Mouse (Mus musculus) heart, postnatal 0 days (tissue): ENCODE measurements around the gene Stox2.

Source experiments
- CTCF ChIP-seq: IDR thresholded peaks from 2 replicates; pipeline ENCODE4 v1.5.1; 2016; ENCODE audit warnings: antibody characterized with exemption, control low read depth, low read depth
- EP300 ChIP-seq: IDR thresholded peaks from 2 replicates; pipeline ENCODE4 v1.6.1; 2016; ENCODE audit warnings: antibody characterized with exemption, low read depth

- TF ChIP-seq CTCF = no peak
- no peak for TF ChIP-seq EP300
Observed at GRCm38 (mm10) chr8:47193321-47193996, 252.7 kb downstream of the Stox2 start.
